Comparison of ENCODE assay signal across 8 mouse cellular contexts in genomic region chr9:110296867-110297627, GRCm38 (mm10). TPM values are rescaled to one million over a fixed set of nuclear protein-coding genes. Genes with fewer than 3 reads are reported as not detected.
DNase-seq lines count a peak whose midpoint lies in the region; ATAC-seq and TF ChIP-seq lines count a peak whose summit lies in the region.

No protein-coding gene starts in this region.

- H3K36me3 ChIP-seq in G1E (replicated peaks), result no peaks in the 10 kb centered on the region
- H3K36me3 ChIP-seq in forebrain, postnatal 0 days (ENCODE audit: insufficient read depth), result no peaks in the 10 kb centered on the region
- no peaks in the 10 kb centered on the region for H3K36me3 ChIP-seq in hindbrain, embryonic 11.5 days (ENCODE audit: control insufficient read depth, insufficient read depth, low read length)

- ATAC-seq in G1E (ENCODE audit: extremely low read depth, insufficient number of reproducible peaks, low FRiP score, poor library complexity, severe bottlenecking), result no peak
- peak; percentile 84 for ATAC-seq in forebrain, postnatal 0 days
- ATAC-seq in hindbrain, embryonic 11.5 days (ENCODE audit: low FRiP score), result peak; percentile 54; the same call in 1 of the 2 replicates

- H3K9ac ChIP-seq in forebrain, postnatal 0 days, result no peak overlapping the region
- H3K9ac ChIP-seq in hindbrain, embryonic 11.5 days (ENCODE audit: low read depth, low read length), result no peak overlapping the region

- peaks cover 3% of the 10 kb centered on the region for H3K4me1 ChIP-seq in G1E (ENCODE audit: insufficient read depth, low read depth, low read length)
- no peaks in the 10 kb centered on the region for H3K4me1 ChIP-seq in forebrain, postnatal 0 days (ENCODE audit: insufficient read depth)
- 0 out of 2 replicates have a peak, but pooled peaks cover 2% of the 10 kb centered on the region for H3K4me1 ChIP-seq in hindbrain, embryonic 11.5 days (replicated peaks; ENCODE audit: control insufficient read depth, insufficient read depth, low read length)

- peak; percentile 90 for TF ChIP-seq CTCF in G1E (IDR thresholded peaks at IDR 0.05; ENCODE audit: low read depth, low read length)
- peak; percentile 97 for TF ChIP-seq CTCF in forebrain, postnatal 0 days (IDR thresholded peaks at IDR 0.05; ENCODE audit: low read depth)

- no peak overlapping the region for H3K4me3 ChIP-seq in G1E (ENCODE audit: low read depth, low read length)
- no peak overlapping the region for H3K4me3 ChIP-seq in forebrain, postnatal 0 days (ENCODE audit: low read depth, low read length)
- no peak overlapping the region for H3K4me3 ChIP-seq in hindbrain, embryonic 11.5 days (ENCODE audit: low read depth, low read length)

- no peak overlapping the region for H3K27ac ChIP-seq in forebrain, postnatal 0 days (ENCODE audit: low read depth, low read length)
- H3K27ac ChIP-seq in hindbrain, embryonic 11.5 days (ENCODE audit: low read depth, low read length), result no peak overlapping the region

- WGBS in forebrain, postnatal 0 days, result 4% methylated on average over 5 of the region's 5 CpGs
- 8% methylated on average over 5 of the region's 5 CpGs for WGBS in hindbrain, embryonic 11.5 days

- peaks cover 13% of the 10 kb centered on the region for H3K9me3 ChIP-seq in G1E (replicated peaks)
- H3K9me3 ChIP-seq in forebrain, postnatal 0 days (ENCODE audit: low read length), result no peaks in the 10 kb centered on the region
- no peaks in the 10 kb centered on the region for H3K9me3 ChIP-seq in hindbrain, embryonic 11.5 days (ENCODE audit: control insufficient read depth, low read length)

- peak; percentile 61 for DNase-seq in G1E (ENCODE audit: low spot score)
- peak; percentile 74 for DNase-seq in cerebellum, adult 11-12 months
- peak; percentile 93 for DNase-seq in forebrain, postnatal 0 days
- DNase-seq in hindbrain, embryonic 11.5 days (ENCODE audit: low spot score), result peak; percentile 93
- peak; percentile 86 for DNase-seq in layer of hippocampus, adult 9-10 months (ENCODE audit: low spot score)
- DNase-seq in lung, postnatal 10 days, result peak; percentile 85
- peak; percentile 75 for DNase-seq in ovary, postnatal 36 days (ENCODE audit: low spot score)
- DNase-seq in thymus, postnatal 14 days, result peak; percentile 75

- no peak overlapping the region for H3K4me2 ChIP-seq in forebrain, postnatal 0 days (ENCODE audit: low read depth)
- H3K4me2 ChIP-seq in hindbrain, embryonic 11.5 days (replicated peaks; ENCODE audit: low read depth, low read length), result no peak overlapping the region

- H3K27me3 ChIP-seq in G1E (ENCODE audit: insufficient read depth, low read length), result peaks cover 13% of the 10 kb centered on the region; the same call in 1 of the 2 replicates
- H3K27me3 ChIP-seq in forebrain, postnatal 0 days (ENCODE audit: insufficient read depth, low read length), result no peaks in the 10 kb centered on the region
- H3K27me3 ChIP-seq in hindbrain, embryonic 11.5 days (ENCODE audit: control insufficient read depth, insufficient read depth, low read length), result no peaks in the 10 kb centered on the region

RNA-seq across cellular contexts. Expression of gene Elp6, which starts 7.9 kb away (rescaled TPM):
- total RNA-seq in G1E (2014; fragmentation: Nextera tagmentation) (5.4 and 7.1 TPM in 2 replicates), G1E (2017) (9.3 and 14.5 TPM in 2 replicates)
- 12.9 and 13.4 TPM in 2 replicates for polyA plus RNA-seq in G1E (2012)
- 27.8 and 35.2 TPM in 2 replicates for total RNA-seq in forebrain, postnatal 0 days (2014; rRNA removed)
- polyA plus RNA-seq in forebrain, postnatal 0 days (2015; fragmentation: Nextera tagmentation; extraction: Ambion mirVana), result 27.1 and 27.5 TPM in 2 replicates
- polyA plus RNA-seq in hindbrain, embryonic 11.5 days (2014; fragmentation: Nextera tagmentation; extraction: Ambion mirVana), result 35.1 and 41.9 TPM in 2 replicates

RNA-seq across cellular contexts. Expression of gene Scap, which starts 36.0 kb away (rescaled TPM):
- total RNA-seq in G1E (2014; fragmentation: Nextera tagmentation) (13.5 and 23.6 TPM in 2 replicates), G1E (2017) (11.5 and 15.7 TPM in 2 replicates)
- polyA plus RNA-seq in G1E (2012), result 137 and 140 TPM in 2 replicates
- total RNA-seq in forebrain, postnatal 0 days (2014; rRNA removed), result 87.6 and 111 TPM in 2 replicates
- polyA plus RNA-seq in forebrain, postnatal 0 days (2015; fragmentation: Nextera tagmentation; extraction: Ambion mirVana), result 40.1 and 49.5 TPM in 2 replicates
- 22.5 and 26.0 TPM in 2 replicates for polyA plus RNA-seq in hindbrain, embryonic 11.5 days (2014; fragmentation: Nextera tagmentation; extraction: Ambion mirVana)

RNA-seq across cellular contexts. Expression of gene Cspg5, which starts 53.5 kb away (rescaled TPM):
- 0.38 and 0.92 TPM in 2 replicates for total RNA-seq in G1E (2014; fragmentation: Nextera tagmentation)
- 0.23 and 0.38 TPM in 2 replicates for total RNA-seq in G1E (2017)
- 0.02 TPM in 1 of 2 replicates, not detected in the other for polyA plus RNA-seq in G1E (2012)
- total RNA-seq in forebrain, postnatal 0 days (2014; rRNA removed), result 365 and 387 TPM in 2 replicates
- 234 and 280 TPM in 2 replicates for polyA plus RNA-seq in forebrain, postnatal 0 days (2015; fragmentation: Nextera tagmentation; extraction: Ambion mirVana)
- 12.6 and 15.0 TPM in 2 replicates for polyA plus RNA-seq in hindbrain, embryonic 11.5 days (2014; fragmentation: Nextera tagmentation; extraction: Ambion mirVana)

Comparison
In these comparisons a context has a peak if more than half of its experiments do, and no peak if none do; other contexts are left out.
1. RNA of gene Cspg5, which starts 53.5 kb away (polyA plus RNA-seq): 234 to 280 TPM in forebrain, postnatal 0 days; 12.6 to 15.0 TPM in hindbrain, embryonic 11.5 days and 0.02 TPM in G1E; every median in the first group is over 10 times any median in the second.
2. Peak in every context shown above with its lines, with median percentiles within 50 percentile points of each other: DNase-seq.